Mouse (Mus musculus) megakaryocyte, embryonic 14.5 days (primary cell): Measurements from ENCODE around the gene Smyd1. TPM values are rescaled to one million over a fixed set of nuclear protein-coding genes. Genes with fewer than 3 reads are reported as not detected.

Source experiments
- H3K27me3 ChIP-seq: replicated peaks from 2 replicates; pipeline ENCODE3; 2012; ENCODE audit warnings: inconsistent platforms
- H3K36me3 ChIP-seq: replicated peaks from 2 replicates; pipeline ENCODE3; 2012; ENCODE audit warnings: low read length, inconsistent platforms, mixed read lengths
- H3K4me1 ChIP-seq: 2 replicates; pipeline ENCODE4 v1.6.1; 2012; ENCODE audit warnings: inconsistent platforms
- H3K4me3 ChIP-seq: replicated peaks from 2 replicates; pipeline ENCODE3; 2012; ENCODE audit warnings: moderate library complexity, mild to moderate bottlenecking, inconsistent platforms
- H3K9me3 ChIP-seq: 2 replicates; pipeline ENCODE4 v1.6.1; 2012; ENCODE audit warnings: inconsistent platforms
- FLI1 ChIP-seq: IDR thresholded peaks from 2 replicates; pipeline ENCODE4 v1.6.1; 2012; ENCODE audit warnings: low read length, inconsistent platforms, mixed read lengths
- GATA1 ChIP-seq: IDR thresholded peaks from 3 replicates; pipeline ENCODE4 v1.6.1; 2012; ENCODE audit warnings: mixed read lengths, low read length, inconsistent platforms, borderline replicate concordance
- polyA plus RNA-seq: library from polyadenylated mRNA; stranded (reverse); fragments of >175 nt; gene quantifications from 2 replicates; pipeline ENCODE4 v1.2.3, GENCODE M21; 2012; ENCODE audit warnings: low replicate concordance; ENCODE audit not compliant: insufficient read depth

The Smyd1 gene
- polyA plus RNA-seq, 1 experiment, result 0.19 TPM

- H3K36me3 ChIP-seq, result no peaks in the 10 kb centered on the region
- no peaks in the 10 kb centered on the region for H3K9me3 ChIP-seq
- H3K4me1 ChIP-seq, result no peaks in the 10 kb centered on the region
- TF ChIP-seq FLI1 (no peak), GATA1 (no peak)
- H3K27me3 ChIP-seq, result peaks cover 16% of the 10 kb centered on the region
- no peak overlapping the region for H3K4me3 ChIP-seq
Observed at GRCm38 (mm10) chr6:71226544-71226943, 95.5 kb downstream of the Smyd1 start.

GRCm38 (mm10) chr6:71224184-71224943, 97.7 kb downstream of the Smyd1 start:
- TF ChIP-seq FLI1, result no peak
- no peak for TF ChIP-seq GATA1
- Histone ChIP-seq H3K27me3 (peaks cover 22% of the 10 kb centered on the region), H3K4me3 (no peak overlapping the region), H3K4me1 (no peaks in the 10 kb centered on the region), H3K9me3 (no peaks in the 10 kb centered on the region), H3K36me3 (no peaks in the 10 kb centered on the region)

GRCm38 (mm10) chr6:71221501-71221900, 100.5 kb downstream of the Smyd1 start:
- Histone ChIP-seq H3K36me3 (no peaks in the 10 kb centered on the region), H3K4me3 (no peak overlapping the region), H3K9me3 (no peaks in the 10 kb centered on the region), H3K4me1 (no peaks in the 10 kb centered on the region), H3K27me3 (peaks cover 16% of the 10 kb centered on the region)
- TF ChIP-seq GATA1 (no peak), FLI1 (no peak)

- TF ChIP-seq FLI1 (no peak), GATA1 (no peak)
- Histone ChIP-seq H3K9me3 (peaks cover 3% of the 10 kb centered on the region; the same call in 1 of the 2 replicates), H3K27me3 (peaks cover 4% of the 10 kb centered on the region), H3K4me1 (no peaks in the 10 kb centered on the region), H3K36me3 (no peaks in the 10 kb centered on the region), H3K4me3 (no peak overlapping the region)
Observed at GRCm38 (mm10) chr6:71212471-71212870, 109.6 kb downstream of the Smyd1 start.

GRCm38 (mm10) chr6:71211917-71212316, 110.1 kb downstream of the Smyd1 start:
- Histone ChIP-seq H3K4me3 (no peak overlapping the region), H3K36me3 (no peaks in the 10 kb centered on the region), H3K9me3 (peaks cover 3% of the 10 kb centered on the region; the same call in 1 of the 2 replicates), H3K4me1 (no peaks in the 10 kb centered on the region), H3K27me3 (peaks cover 4% of the 10 kb centered on the region)
- TF ChIP-seq FLI1, result no peak
- no peak for TF ChIP-seq GATA1

- Histone ChIP-seq H3K4me1 (no peaks in the 10 kb centered on the region), H3K36me3 (no peaks in the 10 kb centered on the region), H3K9me3 (peaks cover 3% of the 10 kb centered on the region; the same call in 1 of the 2 replicates), H3K4me3 (no peak overlapping the region), H3K27me3 (peaks cover 7% of the 10 kb centered on the region)
- TF ChIP-seq FLI1, result no peak
- no peak for TF ChIP-seq GATA1
Observed at GRCm38 (mm10) chr6:71208691-71209090, 113.3 kb downstream of the Smyd1 start.

- no peaks in the 10 kb centered on the region for H3K36me3 ChIP-seq
- no peak overlapping the region for H3K4me3 ChIP-seq
- no peaks in the 10 kb centered on the region for H3K4me1 ChIP-seq
- 0 out of 2 replicates have a peak, but pooled peaks cover 2% of the 10 kb centered on the region for H3K9me3 ChIP-seq
- TF ChIP-seq FLI1, result no peak
- no peak for TF ChIP-seq GATA1
- H3K27me3 ChIP-seq, result peaks cover 13% of the 10 kb centered on the region
Observed at GRCm38 (mm10) chr6:71204166-71204565, 117.9 kb downstream of the Smyd1 start.

GRCm38 (mm10) chr6:71203674-71204073, 118.4 kb downstream of the Smyd1 start:
- TF ChIP-seq GATA1 (no peak), FLI1 (no peak)
- Histone ChIP-seq H3K4me3 (peak overlapping the region; percentile 34), H3K9me3 (0 out of 2 replicates have a peak, but pooled peaks cover 2% of the 10 kb centered on the region)

GRCm38 (mm10) chr6:71201925-71202324, 120.1 kb downstream of the Smyd1 start:
- TF ChIP-seq GATA1, result no peak
- TF ChIP-seq FLI1, result no peak
- no peaks in the 10 kb centered on the region for H3K36me3 ChIP-seq
- H3K9me3 ChIP-seq, result 0 out of 2 replicates have a peak, but pooled peaks cover 2% of the 10 kb centered on the region
- H3K4me1 ChIP-seq, result peaks cover 8% of the 10 kb centered on the region; the same call in 1 of the 2 replicates
- peaks cover 18% of the 10 kb centered on the region for H3K27me3 ChIP-seq
- no peak overlapping the region for H3K4me3 ChIP-seq

More at GRCm38 (mm10) chr6:71203674-71204073, 118.4 kb downstream of the Smyd1 start:
- peaks cover 13% of the 10 kb centered on the region for H3K27me3 ChIP-seq
- H3K4me1 ChIP-seq, result no peaks in the 10 kb centered on the region
- no peaks in the 10 kb centered on the region for H3K36me3 ChIP-seq

- no peak for TF ChIP-seq FLI1
- TF ChIP-seq GATA1, result no peak
- Histone ChIP-seq H3K27me3 (peaks cover 20% of the 10 kb centered on the region), H3K4me3 (no peak within 1 kb of the TSS), H3K36me3 (no peaks in the 10 kb centered on the region), H3K9me3 (0 out of 2 replicates have a peak, but pooled peaks cover 2% of the 10 kb centered on the region), H3K4me1 (peaks cover 8% of the 10 kb centered on the region; the same call in 1 of the 2 replicates)
Observed at GRCm38 (mm10) chr6:71199612-71200011, 122.4 kb downstream of the Smyd1 start, which contains the start of gene Fabp1. Fabp1 (plus strand) TSS chr6:71199827.
